Mouse (Mus musculus): ENCODE data around the gene Klf7. TPM values are rescaled to one million over a fixed set of nuclear protein-coding genes. Genes with fewer than 3 reads are reported as not detected.

The Klf7 gene
- polyA plus RNA-seq, 1 experiment, result 18.3 TPM

- no peak for TF ChIP-seq CTCF (IDR thresholded peaks at IDR 0.05; ENCODE audit: control insufficient read depth, insufficient read depth, low read length)
- no peak for TF ChIP-seq POLR2A (IDR thresholded peaks at IDR 0.05; ENCODE audit: borderline replicate concordance, control insufficient read depth, low read depth, low read length)
- H3K4me1 ChIP-seq (ENCODE audit: control insufficient read depth, insufficient read depth, low read length), result no peaks in the 10 kb centered on the region; the same call in 1 of the 2 replicates
- H3K27ac ChIP-seq (ENCODE audit: control insufficient read depth, insufficient read depth, low read depth, low read length, poor library complexity), result no peak overlapping the region
- no peak overlapping the region for H3K4me3 ChIP-seq (replicated peaks; ENCODE audit: control insufficient read depth, low read depth, low read length)
- WGBS, result 86% methylated on average over 7 of the region's 7 CpGs
These were observed 85.1 kb downstream of the Klf7 start for GRCm38 (mm10) chr1:64036881-64037452.

GRCm38 (mm10) chr1:64035804-64036203 lies 86.3 kb downstream of the Klf7 start:
- H3K4me1 ChIP-seq (ENCODE audit: control insufficient read depth, insufficient read depth, low read length), result no peaks in the 10 kb centered on the region; the same call in 1 of the 2 replicates
- 47% methylated on average over 7 of the region's 7 CpGs for WGBS
- TF ChIP-seq CTCF (IDR thresholded peaks at IDR 0.05; ENCODE audit: control insufficient read depth, insufficient read depth, low read length) (no peak), POLR2A (IDR thresholded peaks at IDR 0.05; ENCODE audit: borderline replicate concordance, control insufficient read depth, low read depth, low read length) (no peak)
- H3K27ac ChIP-seq (ENCODE audit: control insufficient read depth, insufficient read depth, low read depth, low read length, poor library complexity), result no peak overlapping the region
- H3K4me3 ChIP-seq (replicated peaks; ENCODE audit: control insufficient read depth, low read depth, low read length), result no peak overlapping the region

- H3K4me3 ChIP-seq (replicated peaks; ENCODE audit: control insufficient read depth, low read depth, low read length), result no peak overlapping the region
- 86% methylated on average over 15 of the region's 15 CpGs for WGBS
- H3K27ac ChIP-seq (ENCODE audit: control insufficient read depth, insufficient read depth, low read depth, low read length, poor library complexity), result no peak overlapping the region
- no peak for TF ChIP-seq POLR2A (IDR thresholded peaks at IDR 0.05; ENCODE audit: borderline replicate concordance, control insufficient read depth, low read depth, low read length)
- TF ChIP-seq CTCF (IDR thresholded peaks at IDR 0.05; ENCODE audit: control insufficient read depth, insufficient read depth, low read length), result no peak
- no peaks in the 10 kb centered on the region; the same call in 1 of the 2 replicates for H3K4me1 ChIP-seq (ENCODE audit: control insufficient read depth, insufficient read depth, low read length)
These were observed 86.8 kb downstream of the Klf7 start for GRCm38 (mm10) chr1:64035087-64035791.

- no peaks in the 10 kb centered on the region for H3K4me1 ChIP-seq (ENCODE audit: control insufficient read depth, insufficient read depth, low read length)
- no peak overlapping the region for H3K27ac ChIP-seq (ENCODE audit: control insufficient read depth, insufficient read depth, low read depth, low read length, poor library complexity)
- TF ChIP-seq POLR2A (IDR thresholded peaks at IDR 0.05; ENCODE audit: borderline replicate concordance, control insufficient read depth, low read depth, low read length) (no peak), CTCF (IDR thresholded peaks at IDR 0.05; ENCODE audit: control insufficient read depth, insufficient read depth, low read length) (no peak)
- 86% methylated on average over 9 of the region's 9 CpGs for WGBS
- H3K4me3 ChIP-seq (replicated peaks; ENCODE audit: control insufficient read depth, low read depth, low read length), result no peak overlapping the region
These were observed 89.4 kb downstream of the Klf7 start for GRCm38 (mm10) chr1:64032502-64033231.

- TF ChIP-seq CTCF (IDR thresholded peaks at IDR 0.05; ENCODE audit: control insufficient read depth, insufficient read depth, low read length) (no peak), POLR2A (IDR thresholded peaks at IDR 0.05; ENCODE audit: borderline replicate concordance, control insufficient read depth, low read depth, low read length) (no peak)
- no peaks in the 10 kb centered on the region; the same call in 1 of the 2 replicates for H3K4me1 ChIP-seq (ENCODE audit: control insufficient read depth, insufficient read depth, low read length)
- 66% methylated on average over 3 of the region's 3 CpGs for WGBS
- no peak overlapping the region for H3K4me3 ChIP-seq (replicated peaks; ENCODE audit: control insufficient read depth, low read depth, low read length)
- H3K27ac ChIP-seq (ENCODE audit: control insufficient read depth, insufficient read depth, low read depth, low read length, poor library complexity), result no peak overlapping the region
These were observed 100.1 kb downstream of the Klf7 start for GRCm38 (mm10) chr1:64021986-64022385.

- TF ChIP-seq CTCF (IDR thresholded peaks at IDR 0.05; ENCODE audit: control insufficient read depth, insufficient read depth, low read length), result no peak
- no peak for TF ChIP-seq POLR2A (IDR thresholded peaks at IDR 0.05; ENCODE audit: borderline replicate concordance, control insufficient read depth, low read depth, low read length)
- Histone ChIP-seq H3K27ac (ENCODE audit: control insufficient read depth, insufficient read depth, low read depth, low read length, poor library complexity) (no peak overlapping the region), H3K4me1 (ENCODE audit: control insufficient read depth, insufficient read depth, low read length) (no peaks in the 10 kb centered on the region; the same call in 1 of the 2 replicates), H3K4me3 (replicated peaks; ENCODE audit: control insufficient read depth, low read depth, low read length) (no peak overlapping the region)
- WGBS, result 34% methylated on average over 19 of the region's 19 CpGs
These were observed 101.1 kb downstream of the Klf7 start for GRCm38 (mm10) chr1:64020672-64021635.

- Histone ChIP-seq H3K4me1 (ENCODE audit: control insufficient read depth, insufficient read depth, low read length) (no peaks in the 10 kb centered on the region; the same call in 1 of the 2 replicates), H3K4me3 (replicated peaks; ENCODE audit: control insufficient read depth, low read depth, low read length) (no peak overlapping the region), H3K27ac (ENCODE audit: control insufficient read depth, insufficient read depth, low read depth, low read length, poor library complexity) (no peak overlapping the region)
- TF ChIP-seq CTCF (IDR thresholded peaks at IDR 0.05; ENCODE audit: control insufficient read depth, insufficient read depth, low read length) (no peak), POLR2A (IDR thresholded peaks at IDR 0.05; ENCODE audit: borderline replicate concordance, control insufficient read depth, low read depth, low read length) (no peak)
- WGBS, result 32% methylated on average over 6 of the region's 6 CpGs
These were observed 102.9 kb downstream of the Klf7 start for GRCm38 (mm10) chr1:64019127-64019635.

Measured in bone marrow, adult 2 months (tissue).